Mouse (Mus musculus): ENCODE measurements around the gene Pou5f1.
"Not testable (repeated sequence)": the region's sequence is repeated elsewhere in the genome, so short reads cannot be mapped to it uniquely, and the experiment has no call there.

- not testable (repeated sequence) for TF ChIP-seq GATA1 (IDR thresholded peaks at IDR 0.05; ENCODE audit: borderline replicate concordance, low read length); FLI1 (IDR thresholded peaks at IDR 0.05; ENCODE audit: low read length)
These were observed 40.2 kb upstream of the Pou5f1 start for GRCm38 (mm10) chr17:35465651-35466050.

All from megakaryocyte, embryonic 14.5 days (primary cell).